Mouse (Mus musculus) adrenal gland, adult 18-20 months (tissue): ENCODE measurements around the gene Snx8. TPM values are rescaled to one million over a fixed set of nuclear protein-coding genes. Genes with fewer than 3 reads are reported as not detected.

Experiments
- microRNA-seq, 2 experiments: library from miRNA; unstranded; fragments of <30 nt; microRNA quantifications; one replicate each; pipeline ENCODE4 v1.2.0; 2021; ENCODE audit warnings: borderline number of aligned reads in 2 of 2
- total RNA-seq, 2 experiments: library from RNA; stranded (reverse); gene quantifications; 1 replicate in 1 of 2; 2 replicates in 1 of 2; pipeline ENCODE4 v1.2.3; 2021

Gene Snx8
- total RNA-seq, 2 experiments from 2014 or later, result 13.8 to 13.9 TPM

Small RNA genes within 50 kb of the gene (microRNA-seq; reads per million reads assigned to microRNA genes)
- gene Mir7038, result 0 to 0.47 reads per million in 2 experiments

Other genes starting within 250 kb of the Snx8 start
- 10 to 100 TPM; 11.4 to 12.9 TPM for gene Mad1l1, start 67.7 kb downstream of the Snx8 start, total RNA-seq
- 10 to 100 TPM; 13.5 to 17.6 TPM for gene Nudt1, start 67.6 kb downstream of the Snx8 start, total RNA-seq
- gene Mrm2, start 57.4 kb downstream of the Snx8 start, total RNA-seq, result 10 to 100 TPM; 13.3 to 14.8 TPM
- gene Eif3b, start 30.1 kb upstream of the Snx8 start, total RNA-seq, result 100 to 1,000 TPM; 162 to 184 TPM
- under 1 TPM; 0.13 to 0.16 TPM for gene Gm4869, start 56.4 kb upstream of the Snx8 start, total RNA-seq
- 10 to 100 TPM in 1 of 2 experiments, 1 to 10 TPM in 1; 6.3 to 10.6 TPM for gene Chst12, start 116.3 kb upstream of the Snx8 start, total RNA-seq
- not detected for gene Grifin, start 175.8 kb upstream of the Snx8 start, total RNA-seq
- gene Lfng, start 218.1 kb upstream of the Snx8 start, total RNA-seq, result 10 to 100 TPM in 1 of 2 experiments, 1 to 10 TPM in 1; 9.8 to 12.3 TPM